Comparison of ENCODE assay signal across 13 mouse cellular contexts in the genomic region with DNA sequence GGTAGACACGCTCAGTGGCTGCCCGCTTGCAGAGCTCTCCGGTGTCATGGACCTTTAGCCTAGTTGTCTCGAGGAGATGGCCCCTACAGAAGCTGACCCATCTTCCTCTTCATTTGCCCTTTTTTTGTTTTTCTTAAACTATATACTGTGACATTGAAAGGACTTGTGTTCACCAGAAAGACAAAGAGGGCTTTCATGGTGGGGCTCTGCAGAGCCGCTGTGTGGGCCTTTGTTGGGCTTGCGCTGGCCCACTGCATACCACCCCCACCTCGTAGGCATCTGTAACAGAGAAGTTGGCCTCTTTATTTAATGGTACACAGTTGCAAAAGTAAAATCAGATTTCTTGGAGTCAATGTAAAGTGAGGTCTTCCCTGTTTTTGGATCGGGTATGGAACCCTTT. TPM values are rescaled to one million over a fixed set of nuclear protein-coding genes. Genes with fewer than 3 reads are reported as not detected.
DNase-seq lines count a peak whose midpoint lies in the region; ATAC-seq and TF ChIP-seq lines count a peak whose summit lies in the region.
"Had no signal": no experiment of that assay in that cellular context is flagged by ENCODE, and none has a peak within 500 bp of the region (broad histone marks: within the 10 kb centered on the region; RNA-seq: fewer than 3 reads in every experiment).

No protein-coding gene starts in this region.

- peaks cover 38% of the 10 kb centered on the region for H3K4me1 ChIP-seq in kidney, embryonic 15.5 days
- H3K4me1 ChIP-seq in kidney, adult 2 months (ENCODE audit: control insufficient read depth, insufficient read depth, low read length) = peaks cover 18% of the 10 kb centered on the region
- peaks cover 26% of the 10 kb centered on the region for H3K4me1 ChIP-seq in hindbrain, embryonic 12.5 days
- H3K4me1 ChIP-seq in midbrain, embryonic 12.5 days = peaks cover 19% of the 10 kb centered on the region

- peaks cover 53% of the 10 kb centered on the region for H3K36me3 ChIP-seq in kidney, embryonic 15.5 days
- H3K36me3 ChIP-seq in kidney, adult 2 months (ENCODE audit: control insufficient read depth, insufficient read depth, low read length) = no peaks in the 10 kb centered on the region; the same call in 1 of the 2 replicates
- peaks cover 22% of the 10 kb centered on the region for H3K36me3 ChIP-seq in hindbrain, embryonic 12.5 days
- peaks cover 20% of the 10 kb centered on the region for H3K36me3 ChIP-seq in midbrain, embryonic 12.5 days

- H3K9ac ChIP-seq in kidney, embryonic 15.5 days = no peak overlapping the region
- no peak overlapping the region for H3K9ac ChIP-seq in hindbrain, embryonic 12.5 days
- no peak overlapping the region for H3K9ac ChIP-seq in midbrain, embryonic 12.5 days (replicated peaks)

- 0 out of 2 replicates have a peak overlapping the region, but pooled peaks have one; percentile 7 for H3K27ac ChIP-seq in kidney, embryonic 15.5 days
- no peak overlapping the region for H3K27ac ChIP-seq in kidney, adult 2 months (ENCODE audit: insufficient read depth, low read depth, low read length)
- peak overlapping the region; percentile 45 for H3K27ac ChIP-seq in hindbrain, embryonic 12.5 days
- peak overlapping the region; percentile 58 for H3K27ac ChIP-seq in midbrain, embryonic 12.5 days (replicated peaks)

- no peak for DNase-seq in kidney, adult 2 months
- DNase-seq in embryo, embryonic 9.5 days (ENCODE audit: extremely low spot score) = peak; percentile 22
- no peak for DNase-seq in urinary bladder, adult 2 months (ENCODE audit: low spot score)
- no peak for DNase-seq in adrenal gland, postnatal 25 days
- DNase-seq in lung, postnatal 36 days = no peak
- DNase-seq: adrenal gland, adult 8-10 months; cerebellum, adult 11 months; heart, adult 18-20 months; lung, adult 2 months; right cerebral cortex, postnatal 25 days had no signal

- TF ChIP-seq POLR2A in kidney, adult 2 months (IDR thresholded peaks at IDR 0.05; ENCODE audit: low read depth, low read length) = no peak

- H3K27me3 ChIP-seq in kidney, embryonic 15.5 days = no peaks in the 10 kb centered on the region
- no peaks in the 10 kb centered on the region for H3K27me3 ChIP-seq in kidney, adult 2 months (replicated peaks; ENCODE audit: control insufficient read depth, insufficient read depth, low read length)
- H3K27me3 ChIP-seq in hindbrain, embryonic 12.5 days = no peaks in the 10 kb centered on the region
- no peaks in the 10 kb centered on the region for H3K27me3 ChIP-seq in midbrain, embryonic 12.5 days

- H3K4me3 ChIP-seq in kidney, embryonic 15.5 days (replicated peaks) = no peak overlapping the region
- H3K4me3 ChIP-seq in kidney, adult 2 months (ENCODE audit: insufficient read depth, low read depth, low read length) = no peak overlapping the region
- no peak overlapping the region for H3K4me3 ChIP-seq in hindbrain, embryonic 12.5 days
- no peak overlapping the region for H3K4me3 ChIP-seq in midbrain, embryonic 12.5 days

- no peak for ATAC-seq in kidney, embryonic 15.5 days (replicated peaks; ENCODE audit: low FRiP score)
- ATAC-seq in hindbrain, embryonic 12.5 days (ENCODE audit: low FRiP score) = no peak
- no peak for ATAC-seq in midbrain, embryonic 12.5 days (ENCODE audit: low FRiP score, low read depth)

- H3K9me3 ChIP-seq in kidney, embryonic 15.5 days (replicated peaks) = no peaks in the 10 kb centered on the region
- no peaks in the 10 kb centered on the region for H3K9me3 ChIP-seq in hindbrain, embryonic 12.5 days (replicated peaks)
- no peaks in the 10 kb centered on the region for H3K9me3 ChIP-seq in midbrain, embryonic 12.5 days

- no peak for TF ChIP-seq CTCF in kidney, adult 2 months (conservative IDR thresholded peaks at IDR 0.05; ENCODE audit: insufficient read depth, insufficient read length, low read depth, low read length)

- no peak overlapping the region for H3K4me2 ChIP-seq in kidney, embryonic 15.5 days
- 0 out of 2 replicates have a peak overlapping the region, but pooled peaks have one; percentile 1 for H3K4me2 ChIP-seq in hindbrain, embryonic 12.5 days (replicated peaks)
- H3K4me2 ChIP-seq in midbrain, embryonic 12.5 days (replicated peaks) = no peak overlapping the region

- 55% methylated on average over 8 of the region's 8 CpGs for whole genome bisulfite sequencing in kidney, embryonic 15.5 days
- 72% methylated on average over 8 of the region's 8 CpGs for WGBS in kidney, adult 2 months
- WGBS in hindbrain, embryonic 12.5 days = 30% methylated on average over 8 of the region's 8 CpGs
- WGBS in midbrain, embryonic 12.5 days = 44% methylated on average over 8 of the region's 8 CpGs

RNA-seq across cellular contexts. Expression of gene Eif4g3, which starts 44.3 kb away (rescaled TPM):
- 38.6 and 40.0 TPM in 2 replicates for polyA plus RNA-seq in kidney, embryonic 15.5 days (2015; fragmentation: Nextera tagmentation; extraction: Ambion mirVana)
- polyA plus RNA-seq in kidney, adult 2 months (2012; rRNA removed) = 53.5 and 54.0 TPM in 2 replicates
- polyA plus RNA-seq in hindbrain, embryonic 12.5 days (2016; fragmentation: Nextera tagmentation; extraction: Ambion mirVana) = 61.6 and 61.7 TPM in 2 replicates
- polyA plus RNA-seq in midbrain, embryonic 12.5 days (2016; fragmentation: Nextera tagmentation; extraction: Ambion mirVana) = 61.6 and 62.8 TPM in 2 replicates
- polyA plus RNA-seq in urinary bladder, adult 2 months (2012; rRNA removed) = 64.2 and 64.6 TPM in 2 replicates
- 153 and 166 TPM in 2 replicates for total RNA-seq in adrenal gland, postnatal 25 days (2021)
